Mouse (Mus musculus) lung, postnatal 0 days (tissue): ENCODE measurements around the gene Fam234a. TPM values are rescaled to one million over a fixed set of nuclear protein-coding genes. Genes with fewer than 3 reads are reported as not detected.

ENCODE experiments used
- ATAC-seq: fragments of 200-750 bp; cut with Nextera tagmentation; 2 replicates; pipeline ENCODE4 v1.8.0; 2017; ENCODE audit warnings: moderate library complexity
- DNase-seq: peaks from one replicate; pipeline ENCODE4 v3.0.0-alpha.2; 2016; ENCODE audit warnings: low spot score
- H3K27ac ChIP-seq: fragments of 300-500 bp; sonication (generic); 2 replicates; pipeline ENCODE4 v1.5.1; 2014; ENCODE audit warnings: antibody characterized with exemption, mild to moderate bottlenecking, low read length, mixed read lengths
- H3K27me3 ChIP-seq: fragments of 300-500 bp; sonication (generic); replicated peaks from 2 replicates; pipeline ENCODE4 v1.6.1; 2014; ENCODE audit warnings: low read length, mixed read lengths; ENCODE audit not compliant: insufficient read depth
- H3K36me3 ChIP-seq: fragments of 300-500 bp; sonication (generic); 2 replicates; pipeline ENCODE4 v1.6.1; 2014; ENCODE audit warnings: low read length, mixed read lengths; ENCODE audit not compliant: insufficient read depth
- H3K4me1 ChIP-seq: fragments of 300-500 bp; sonication (generic); 2 replicates; pipeline ENCODE4 v1.6.1; 2014; ENCODE audit warnings: antibody characterized with exemption, low read depth, low read length, mixed read lengths; ENCODE audit not compliant: insufficient read depth
- H3K4me2 ChIP-seq: fragments of 300-500 bp; sonication (generic); replicated peaks from 2 replicates; pipeline ENCODE4 v1.6.1; 2014; ENCODE audit warnings: low read depth, mild to moderate bottlenecking, low read length, moderate library complexity, mixed read lengths
- H3K4me3 ChIP-seq: fragments of 300-500 bp; sonication (generic); 2 replicates; pipeline ENCODE4 v1.5.1; 2014; ENCODE audit warnings: low read depth, low read length
- H3K9ac ChIP-seq: fragments of 300-500 bp; sonication (generic); replicated peaks from 2 replicates; pipeline ENCODE4 v1.6.1; 2014; ENCODE audit warnings: low read depth, mild to moderate bottlenecking
- H3K9me3 ChIP-seq: fragments of 300-500 bp; sonication (generic); 2 replicates; pipeline ENCODE4 v1.6.1; 2016; ENCODE audit warnings: low read length, mixed read lengths
- CTCF ChIP-seq: IDR thresholded peaks from 2 replicates; pipeline ENCODE4 v1.5.1; 2016; ENCODE audit warnings: antibody characterized with exemption, mild to moderate bottlenecking
- EP300 ChIP-seq: IDR thresholded peaks from 2 replicates; pipeline ENCODE4 v1.6.1; 2016; ENCODE audit warnings: antibody characterized with exemption, mild to moderate bottlenecking, control low read depth
- WGBS: fragments of 180-500 bp; shearing (Covaris S2); extraction: QIAGEN DNeasy Blood & Tissue Kit; methylation state at CpG from one replicate; pipeline ENCODE4 v1.1.7; 2014; 5-methylcytosine and 5-hydroxymethylcytosine counted together
- polyA plus RNA-seq: library from polyadenylated mRNA; unstranded; fragments of >200 nt; fragmentation: Nextera tagmentation; extraction: Ambion mirVana; gene quantifications from 2 replicates; pipeline ENCODE4 v1.2.1, GENCODE M21; 2015

Gene Fam234a
- polyA plus RNA-seq, 1 experiment from 2014 or later: 71.2 TPM

- Histone ChIP-seq H3K9me3 (no peaks in the 10 kb centered on the region), H3K36me3 (no peaks in the 10 kb centered on the region), H3K4me3 (no peak overlapping the region), H3K9ac (no peak overlapping the region), H3K27me3 (no peaks in the 10 kb centered on the region), H3K4me1 (no peaks in the 10 kb centered on the region), H3K27ac (no peak overlapping the region), H3K4me2 (no peak overlapping the region)
- TF ChIP-seq CTCF: no peak
- no peak for TF ChIP-seq EP300
- ATAC-seq (0 out of 2 replicates have a peak, but pooled peaks have one; percentile 35), DNase-seq (no peak)
- 55% methylated on average over 13 of the region's 13 CpGs for WGBS
These were observed 8.8 kb downstream of the Fam234a start for GRCm38 (mm10) chr17:26235077-26235815.

- ATAC-seq: no peak
- H3K36me3 ChIP-seq: no peaks in the 10 kb centered on the region
- H3K9me3 ChIP-seq: no peaks in the 10 kb centered on the region
- no peaks in the 10 kb centered on the region for H3K4me1 ChIP-seq
- no peak overlapping the region for H3K9ac ChIP-seq
- H3K27me3 ChIP-seq: no peaks in the 10 kb centered on the region
- H3K27ac ChIP-seq: no peak overlapping the region
- WGBS: 80% methylated on average over 8 of the region's 8 CpGs
- H3K4me3 ChIP-seq: no peak overlapping the region
- no peak for DNase-seq
- no peak for TF ChIP-seq EP300
- no peak for TF ChIP-seq CTCF
- H3K4me2 ChIP-seq: no peak overlapping the region
These were observed 9.7 kb downstream of the Fam234a start for GRCm38 (mm10) chr17:26234386-26234785.

GRCm38 (mm10) chr17:26232863-26233262 is 11.2 kb downstream of the Fam234a start:
- 71% methylated on average over 8 of the region's 8 CpGs for WGBS
- Histone ChIP-seq H3K9ac (no peak overlapping the region), H3K4me2 (no peak overlapping the region), H3K27ac (no peak overlapping the region), H3K9me3 (no peaks in the 10 kb centered on the region), H3K27me3 (no peaks in the 10 kb centered on the region), H3K4me3 (no peak overlapping the region), H3K4me1 (no peaks in the 10 kb centered on the region), H3K36me3 (no peaks in the 10 kb centered on the region)
- TF ChIP-seq EP300: no peak
- peak; percentile 58 for TF ChIP-seq CTCF
- ATAC-seq (no peak), DNase-seq (no peak)

GRCm38 (mm10) chr17:26231156-26231555 is 12.9 kb downstream of the Fam234a start:
- no peak overlapping the region for H3K4me2 ChIP-seq
- no peaks in the 10 kb centered on the region for H3K27me3 ChIP-seq
- DNase-seq (no peak), ATAC-seq (no peak)
- H3K4me3 ChIP-seq: no peak overlapping the region
- H3K9ac ChIP-seq: no peak overlapping the region
- H3K4me1 ChIP-seq: no peaks in the 10 kb centered on the region
- H3K36me3 ChIP-seq: no peaks in the 10 kb centered on the region
- H3K9me3 ChIP-seq: no peaks in the 10 kb centered on the region
- no peak overlapping the region for H3K27ac ChIP-seq
- WGBS: 76% methylated on average over 5 of the region's 5 CpGs
- TF ChIP-seq EP300 (no peak), CTCF (no peak)

- TF ChIP-seq EP300 (no peak), CTCF (no peak)
- Histone ChIP-seq H3K27ac (no peak overlapping the region), H3K36me3 (no peaks in the 10 kb centered on the region), H3K4me2 (no peak overlapping the region), H3K9ac (no peak overlapping the region), H3K9me3 (no peaks in the 10 kb centered on the region), H3K4me1 (no peaks in the 10 kb centered on the region), H3K4me3 (no peak overlapping the region), H3K27me3 (no peaks in the 10 kb centered on the region)
- DNase-seq (no peak), ATAC-seq (no peak)
- WGBS: 81% methylated on average over 5 of the region's 5 CpGs
These were observed 14.3 kb downstream of the Fam234a start for GRCm38 (mm10) chr17:26229776-26230175.

GRCm38 (mm10) chr17:26225150-26225549 is 18.9 kb downstream of the Fam234a start:
- Histone ChIP-seq H3K9me3 (no peaks in the 10 kb centered on the region), H3K9ac (no peak overlapping the region), H3K36me3 (no peaks in the 10 kb centered on the region), H3K27ac (peak overlapping the region; percentile 28), H3K4me2 (no peak overlapping the region), H3K4me1 (no peaks in the 10 kb centered on the region), H3K4me3 (no peak overlapping the region), H3K27me3 (no peaks in the 10 kb centered on the region)
- WGBS: 52% methylated on average over 12 of the region's 12 CpGs
- ATAC-seq (peak; percentile 94), DNase-seq (peak; percentile 85)
- TF ChIP-seq EP300: peak; percentile 84
- TF ChIP-seq CTCF: no peak
